Mouse (Mus musculus) urinary bladder, postnatal 14 days (tissue): ENCODE data around the gene Rbfox3.

Experiments
- DNase-seq: peaks from one replicate; pipeline ENCODE4 v3.0.0; 2021; ENCODE audit warnings: low spot score

Rbfox3 gene

GRCm38 (mm10) chr11:118443201-118443970, 468.0 kb downstream of the Rbfox3 start:
- peak; percentile 82 for DNase-seq

DNA sequence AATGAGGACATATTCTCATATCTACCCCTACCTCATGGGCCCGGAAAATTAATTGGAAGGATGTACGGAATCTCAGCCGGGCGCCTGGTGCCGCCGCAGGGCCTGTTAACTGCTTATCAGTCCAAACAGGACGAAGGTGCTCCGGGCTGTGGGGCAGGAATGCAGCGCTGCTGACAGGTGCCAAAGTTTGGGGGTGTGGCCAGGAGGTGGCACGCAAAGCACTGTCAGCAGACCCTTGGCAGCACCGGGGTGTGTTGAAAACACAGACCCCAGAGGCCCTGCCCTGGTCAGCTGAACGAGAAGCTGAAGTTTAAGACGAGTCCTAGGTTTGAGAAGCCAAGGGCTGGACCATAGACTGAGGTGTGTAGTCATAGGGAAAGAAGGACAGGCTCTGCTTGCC, 468.7 kb downstream of the Rbfox3 start:
- no peak for DNase-seq
